Mouse (Mus musculus) heart, embryonic 16.5 days (tissue): ENCODE data around the gene Spata13. TPM values are rescaled to one million over a fixed set of nuclear protein-coding genes. Genes with fewer than 3 reads are reported as not detected.

Experiments
- ATAC-seq: fragments of 200-750 bp; cut with Nextera tagmentation; replicated peaks from 2 replicates; pipeline ENCODE4 v1.8.0; 2017; ENCODE audit warnings: moderate number of reproducible peaks; ENCODE audit not compliant: insufficient read depth, low FRiP score; ENCODE audit errors: extremely low read depth
- H3K27ac ChIP-seq: fragments of 300-500 bp; sonication (generic); 2 replicates; pipeline ENCODE4 v1.5.1; 2014; ENCODE audit warnings: mild to moderate bottlenecking, low read length, control low read depth, moderate library complexity
- H3K27me3 ChIP-seq: fragments of 300-500 bp; sonication (generic); 2 replicates; pipeline ENCODE4 v1.6.1; 2014; ENCODE audit warnings: low read length, mixed read lengths; ENCODE audit not compliant: control insufficient read depth, insufficient read depth
- H3K36me3 ChIP-seq: fragments of 300-500 bp; sonication (generic); 2 replicates; pipeline ENCODE4 v1.6.1; 2014; ENCODE audit not compliant: control insufficient read depth, insufficient read depth
- H3K4me1 ChIP-seq: fragments of 300-500 bp; sonication (generic); 2 replicates; pipeline ENCODE4 v1.6.1; 2014; ENCODE audit warnings: low read length, mixed read lengths; ENCODE audit not compliant: control insufficient read depth, insufficient read depth
- H3K4me2 ChIP-seq: fragments of 300-500 bp; sonication (generic); 2 replicates; pipeline ENCODE4 v1.6.1; 2014; ENCODE audit warnings: low read depth, mild to moderate bottlenecking, control low read depth, low read length
- H3K4me3 ChIP-seq: fragments of 300-500 bp; sonication (generic); 2 replicates; pipeline ENCODE4 v1.5.1; 2014; ENCODE audit warnings: mild to moderate bottlenecking, control low read depth, low read length
- H3K9ac ChIP-seq: fragments of 300-500 bp; sonication (generic); 2 replicates; pipeline ENCODE4 v1.6.1; 2014; ENCODE audit warnings: low read length, control low read depth
- H3K9me3 ChIP-seq: fragments of 300-500 bp; sonication (generic); replicated peaks from 2 replicates; pipeline ENCODE4 v1.6.1; 2016; ENCODE audit warnings: low read length; ENCODE audit not compliant: control insufficient read depth
- WGBS: fragments of 180-500 bp; shearing (Covaris S2); extraction: QIAGEN DNeasy Blood & Tissue Kit; methylation state at CpG from one replicate; pipeline ENCODE4 v1.1.7; 2014; 5-methylcytosine and 5-hydroxymethylcytosine counted together
- polyA plus RNA-seq: library from polyadenylated mRNA; unstranded; fragments of >200 nt; fragmentation: Nextera tagmentation; extraction: Ambion mirVana; gene quantifications from 2 replicates; pipeline ENCODE4 v1.2.1, GENCODE M21; 2015

Gene Spata13
- polyA plus RNA-seq, 1 experiment from 2014 or later = 21.4 TPM

DNA sequence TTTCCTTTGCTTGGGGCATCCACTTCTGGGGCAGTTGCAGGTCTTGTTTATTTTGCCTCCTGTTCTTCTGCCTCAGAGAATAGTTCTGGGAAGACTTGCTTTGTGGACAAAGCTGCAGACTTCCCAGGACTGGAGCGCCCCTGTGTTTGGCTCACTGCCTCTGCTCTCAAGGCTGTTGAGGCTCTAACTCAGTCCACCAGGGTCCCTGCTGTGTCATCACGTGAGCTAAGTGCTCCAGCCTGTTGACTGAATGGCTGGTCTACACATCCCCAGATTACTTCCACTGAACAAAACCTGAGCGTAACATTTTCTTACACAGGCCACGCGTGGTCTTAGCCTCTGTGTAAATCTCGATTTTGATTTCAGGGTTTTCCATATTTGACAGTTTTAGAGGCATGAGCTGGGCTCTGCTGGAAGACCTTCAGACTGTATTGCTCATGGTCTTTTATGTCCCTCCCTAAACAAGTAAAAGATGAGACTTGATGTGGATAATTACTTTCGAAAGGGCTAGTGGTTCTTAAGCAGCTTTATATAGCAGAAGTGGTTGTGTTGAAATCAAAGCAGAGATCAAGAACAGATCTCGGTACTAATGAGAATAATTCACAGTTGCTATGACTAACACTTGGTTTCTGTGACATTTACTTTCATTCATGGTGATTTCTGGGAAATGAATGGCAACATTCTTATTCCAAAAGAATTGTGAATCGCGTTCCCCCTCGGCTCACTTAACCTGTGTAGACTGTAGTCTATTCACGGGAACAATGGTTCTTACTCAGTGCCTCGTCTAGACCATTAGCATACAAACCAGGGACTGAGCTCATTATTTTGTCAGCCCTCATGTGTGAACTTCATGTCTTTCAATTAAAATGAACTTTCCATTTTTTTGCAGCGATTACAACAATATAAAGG lies 119.3 kb downstream of the Spata13 start:
- no peaks in the 10 kb centered on the region for H3K27me3 ChIP-seq
- H3K4me2 ChIP-seq = no peak overlapping the region
- no peak overlapping the region for H3K27ac ChIP-seq
- 83% methylated on average over 14 of the region's 14 CpGs for WGBS
- H3K4me3 ChIP-seq = no peak overlapping the region
- peaks cover 62% of the 10 kb centered on the region for H3K36me3 ChIP-seq
- no peak overlapping the region for H3K9ac ChIP-seq
- ATAC-seq = peak; percentile 66; the same call in 1 of the 2 replicates
- H3K4me1 ChIP-seq = peaks cover 12% of the 10 kb centered on the region
- H3K9me3 ChIP-seq = no peaks in the 10 kb centered on the region

DNA sequence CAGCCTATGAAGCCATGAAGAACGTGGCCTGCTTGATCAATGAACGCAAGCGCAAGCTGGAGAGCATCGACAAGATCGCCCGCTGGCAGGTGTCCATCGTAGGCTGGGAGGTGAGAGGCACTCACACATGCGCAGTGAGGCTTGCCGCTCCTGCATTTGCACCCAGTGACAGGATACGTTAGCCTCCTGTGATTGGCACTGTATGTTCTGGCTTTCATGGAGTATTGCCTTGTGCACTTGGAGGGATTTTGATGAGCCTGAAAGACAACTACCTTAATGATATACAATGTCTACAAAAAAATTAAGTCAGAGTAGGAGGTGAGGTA lies 120.0 kb downstream of the Spata13 start:
- Histone ChIP-seq H3K4me3 (no peak overlapping the region), H3K27me3 (no peaks in the 10 kb centered on the region), H3K9ac (no peak overlapping the region), H3K4me1 (peaks cover 12% of the 10 kb centered on the region), H3K27ac (no peak overlapping the region), H3K4me2 (no peak overlapping the region), H3K9me3 (no peaks in the 10 kb centered on the region), H3K36me3 (peaks cover 64% of the 10 kb centered on the region)
- ATAC-seq = no peak
- 97% methylated on average over 10 of the region's 10 CpGs for WGBS

DNA sequence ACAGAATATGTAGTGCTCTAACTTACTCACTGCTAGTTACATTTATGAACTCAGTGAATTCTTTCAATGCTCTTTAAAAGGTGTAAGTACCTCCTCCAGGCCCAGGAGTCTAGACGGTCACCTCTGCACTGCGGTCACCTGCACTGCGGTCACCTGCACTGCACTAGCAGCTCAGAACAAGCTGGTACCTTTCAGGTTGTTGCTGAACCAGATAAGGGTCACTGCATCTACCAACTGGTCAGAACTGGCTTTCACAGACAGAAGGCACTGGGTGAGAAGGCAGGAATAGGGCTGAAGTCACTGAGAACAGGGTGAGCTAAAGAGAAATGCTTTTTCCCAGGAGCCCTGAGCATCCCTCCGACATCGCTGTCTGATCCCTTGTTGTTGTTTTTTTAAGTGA lies 120.9 kb downstream of the Spata13 start:
- no peak overlapping the region for H3K9ac ChIP-seq
- peaks cover 8% of the 10 kb centered on the region for H3K4me1 ChIP-seq
- H3K27me3 ChIP-seq = no peaks in the 10 kb centered on the region
- no peak overlapping the region for H3K27ac ChIP-seq
- H3K4me3 ChIP-seq = no peak overlapping the region
- no peak overlapping the region for H3K4me2 ChIP-seq
- ATAC-seq = no peak
- 96% methylated on average over 5 of the region's 5 CpGs for WGBS
- no peaks in the 10 kb centered on the region for H3K9me3 ChIP-seq
- H3K36me3 ChIP-seq = peaks cover 66% of the 10 kb centered on the region

DNA sequence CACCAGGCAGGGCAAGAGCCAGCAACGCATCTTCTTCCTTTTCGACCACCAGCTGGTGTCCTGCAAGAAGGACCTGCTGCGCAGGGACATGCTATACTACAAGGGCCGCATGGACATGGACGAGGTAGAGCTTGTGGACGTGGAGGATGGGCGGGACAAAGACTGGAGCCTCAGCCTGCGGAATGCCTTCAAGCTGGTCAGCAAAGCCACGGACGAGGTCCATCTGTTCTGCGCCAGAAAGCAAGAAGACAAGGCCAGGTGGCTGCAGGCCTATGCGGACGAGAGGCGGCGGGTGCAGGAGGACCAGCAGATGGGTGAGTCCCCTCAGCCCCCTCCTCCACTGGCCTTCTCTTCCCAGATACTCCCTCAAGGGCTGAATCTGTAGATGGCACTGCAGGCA lies 122.5 kb downstream of the Spata13 start:
- H3K27me3 ChIP-seq = no peaks in the 10 kb centered on the region
- no peak for ATAC-seq
- no peaks in the 10 kb centered on the region for H3K9me3 ChIP-seq
- H3K9ac ChIP-seq = no peak overlapping the region
- H3K4me1 ChIP-seq = no peaks in the 10 kb centered on the region
- H3K4me2 ChIP-seq = no peak overlapping the region
- peaks cover 74% of the 10 kb centered on the region for H3K36me3 ChIP-seq
- no peak overlapping the region for H3K27ac ChIP-seq
- H3K4me3 ChIP-seq = no peak overlapping the region
- 84% methylated on average over 15 of the region's 15 CpGs for WGBS

DNA sequence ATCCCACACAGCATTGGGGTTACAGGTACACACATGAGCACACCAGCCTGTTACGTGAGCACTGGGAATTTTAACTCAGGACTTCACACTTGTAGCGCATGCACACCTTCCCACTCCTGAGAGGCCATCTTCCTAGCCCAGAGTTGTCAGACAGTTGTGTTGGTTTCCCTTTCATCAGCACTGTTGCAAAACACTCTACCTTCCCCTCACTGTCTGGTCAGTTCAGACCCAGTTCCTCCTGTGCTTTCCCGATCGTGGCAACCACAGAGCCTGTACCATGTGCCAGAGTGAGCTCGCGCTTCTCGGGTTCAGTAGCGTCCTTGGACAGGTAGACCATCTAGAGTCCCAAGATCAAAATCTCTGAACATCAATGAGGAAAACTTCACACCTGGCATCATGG lies 123.5 kb downstream of the Spata13 start:
- H3K4me2 ChIP-seq = no peak overlapping the region
- no peak overlapping the region for H3K27ac ChIP-seq
- H3K27me3 ChIP-seq = no peaks in the 10 kb centered on the region
- H3K4me1 ChIP-seq = no peaks in the 10 kb centered on the region
- H3K9ac ChIP-seq = no peak overlapping the region
- no peak for ATAC-seq
- H3K4me3 ChIP-seq = no peak overlapping the region
- WGBS = 95% methylated on average over 8 of the region's 8 CpGs
- H3K9me3 ChIP-seq = no peaks in the 10 kb centered on the region
- H3K36me3 ChIP-seq = peaks cover 78% of the 10 kb centered on the region

DNA sequence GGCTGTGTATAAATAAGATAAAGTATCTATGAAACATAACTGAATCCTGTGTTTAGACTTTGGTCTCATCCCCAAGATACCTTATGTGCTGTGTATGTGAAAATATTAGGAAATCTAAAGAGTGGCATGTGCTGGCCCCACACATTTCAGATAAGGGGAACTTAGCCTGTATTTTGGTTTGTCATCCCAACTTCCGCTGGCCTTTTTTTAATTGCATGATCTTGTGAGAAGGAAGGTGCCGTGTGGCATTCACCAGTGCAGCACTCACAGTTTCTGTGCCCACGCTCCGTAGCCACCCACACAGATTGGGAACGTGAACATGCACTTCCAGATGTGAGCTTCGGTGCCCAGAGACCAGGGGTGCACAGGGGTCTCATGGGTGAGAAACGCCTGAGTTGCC lies 123.9 kb downstream of the Spata13 start:
- Histone ChIP-seq H3K4me1 (0 out of 2 replicates have a peak, but pooled peaks cover 2% of the 10 kb centered on the region), H3K27me3 (no peaks in the 10 kb centered on the region), H3K4me2 (no peak overlapping the region), H3K27ac (no peak overlapping the region), H3K9ac (no peak overlapping the region), H3K4me3 (no peak overlapping the region), H3K36me3 (peaks cover 78% of the 10 kb centered on the region), H3K9me3 (no peaks in the 10 kb centered on the region)
- WGBS = 93% methylated on average over 7 of the region's 7 CpGs
- no peak for ATAC-seq

DNA sequence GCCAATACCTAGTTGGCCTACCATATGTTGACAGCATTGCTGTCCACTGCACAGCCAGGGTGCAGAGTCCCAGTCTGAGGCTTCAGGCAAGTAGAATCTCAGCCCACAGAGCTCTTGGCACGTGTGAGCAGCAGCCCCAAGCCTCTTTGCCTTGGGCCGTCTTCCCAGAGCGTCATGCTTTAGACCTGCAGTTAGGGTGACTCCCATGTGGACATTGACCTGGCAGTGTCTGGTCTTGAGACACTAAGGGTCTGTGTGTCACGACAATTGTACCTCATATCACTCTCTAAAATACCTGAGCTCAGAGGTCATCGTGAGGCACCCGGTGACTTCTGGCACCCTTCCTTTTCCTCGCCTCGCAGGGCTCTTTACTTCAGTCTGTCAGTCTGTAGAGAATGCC lies 125.3 kb downstream of the Spata13 start:
- peaks cover 8% of the 10 kb centered on the region for H3K4me1 ChIP-seq
- no peak overlapping the region for H3K9ac ChIP-seq
- H3K27ac ChIP-seq = no peak overlapping the region
- no peak overlapping the region for H3K4me2 ChIP-seq
- no peak overlapping the region for H3K4me3 ChIP-seq
- no peaks in the 10 kb centered on the region for H3K9me3 ChIP-seq
- H3K36me3 ChIP-seq = peaks cover 68% of the 10 kb centered on the region
- 87% methylated on average over 8 of the region's 8 CpGs for WGBS
- H3K27me3 ChIP-seq = no peaks in the 10 kb centered on the region
- ATAC-seq = no peak

DNA sequence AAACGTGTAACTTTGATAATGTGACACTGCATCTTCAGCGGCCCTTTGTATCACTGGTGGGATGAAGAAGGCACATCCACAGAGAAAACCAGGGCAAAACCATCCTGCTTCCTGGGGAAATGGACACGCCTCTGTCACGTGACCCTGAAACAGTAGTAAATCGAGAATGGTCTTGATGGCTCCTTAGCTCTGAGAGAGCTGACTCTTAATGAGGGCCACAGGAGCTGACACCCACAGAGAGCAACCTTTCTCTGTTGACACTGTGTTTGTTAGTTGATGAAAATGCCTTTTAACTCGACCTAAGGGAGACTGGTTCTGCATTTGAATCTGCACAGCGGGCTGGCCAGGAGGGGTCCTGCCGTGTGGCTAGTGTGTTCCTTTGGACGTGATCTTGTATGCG lies 128.0 kb downstream of the Spata13 start:
- 80% methylated on average over 10 of the region's 10 CpGs for WGBS

DNA sequence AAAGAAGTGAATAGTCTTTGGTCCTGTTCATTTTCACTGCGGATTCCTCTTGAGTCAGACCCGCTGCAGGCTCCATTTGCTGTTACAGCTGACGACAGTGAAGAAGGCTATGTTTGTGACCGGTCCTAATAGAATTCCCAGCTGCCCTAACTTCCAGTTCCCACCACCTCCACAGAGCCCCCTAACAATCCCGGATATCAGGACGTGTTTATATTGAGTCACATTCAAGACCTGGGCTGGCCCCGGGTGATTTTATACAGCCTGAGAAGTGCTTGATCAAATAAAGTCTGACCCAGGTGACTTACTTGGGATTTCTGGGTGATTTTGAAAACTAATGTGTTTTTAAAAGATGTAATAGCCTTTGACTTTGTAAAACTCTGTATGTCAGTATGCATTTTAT lies 129.0 kb downstream of the Spata13 start:
- peak overlapping the region; percentile 24; the same call in 1 of the 2 replicates for H3K27ac ChIP-seq

More for the DNA sequence above, 128.0 kb downstream of the Spata13 start:
- H3K27ac ChIP-seq = no peak overlapping the region
- H3K27me3 ChIP-seq = no peaks in the 10 kb centered on the region
- H3K9ac ChIP-seq = no peak overlapping the region
- no peaks in the 10 kb centered on the region for H3K9me3 ChIP-seq
- no peak for ATAC-seq
- peaks cover 44% of the 10 kb centered on the region for H3K36me3 ChIP-seq
- no peak overlapping the region for H3K4me3 ChIP-seq
- no peak overlapping the region for H3K4me2 ChIP-seq
- peaks cover 23% of the 10 kb centered on the region for H3K4me1 ChIP-seq

More for the DNA sequence above, 129.0 kb downstream of the Spata13 start:
- Histone ChIP-seq H3K4me1 (peaks cover 23% of the 10 kb centered on the region), H3K36me3 (peaks cover 37% of the 10 kb centered on the region), H3K4me2 (no peak overlapping the region), H3K4me3 (no peak overlapping the region), H3K9ac (no peak overlapping the region), H3K27me3 (no peaks in the 10 kb centered on the region), H3K9me3 (no peaks in the 10 kb centered on the region)
- WGBS = 63% methylated on average over 7 of the region's 7 CpGs
- no peak for ATAC-seq
